Mouse (Mus musculus): Measurements from ENCODE around the gene Nr4a1.

The Nr4a1 gene

DNA sequence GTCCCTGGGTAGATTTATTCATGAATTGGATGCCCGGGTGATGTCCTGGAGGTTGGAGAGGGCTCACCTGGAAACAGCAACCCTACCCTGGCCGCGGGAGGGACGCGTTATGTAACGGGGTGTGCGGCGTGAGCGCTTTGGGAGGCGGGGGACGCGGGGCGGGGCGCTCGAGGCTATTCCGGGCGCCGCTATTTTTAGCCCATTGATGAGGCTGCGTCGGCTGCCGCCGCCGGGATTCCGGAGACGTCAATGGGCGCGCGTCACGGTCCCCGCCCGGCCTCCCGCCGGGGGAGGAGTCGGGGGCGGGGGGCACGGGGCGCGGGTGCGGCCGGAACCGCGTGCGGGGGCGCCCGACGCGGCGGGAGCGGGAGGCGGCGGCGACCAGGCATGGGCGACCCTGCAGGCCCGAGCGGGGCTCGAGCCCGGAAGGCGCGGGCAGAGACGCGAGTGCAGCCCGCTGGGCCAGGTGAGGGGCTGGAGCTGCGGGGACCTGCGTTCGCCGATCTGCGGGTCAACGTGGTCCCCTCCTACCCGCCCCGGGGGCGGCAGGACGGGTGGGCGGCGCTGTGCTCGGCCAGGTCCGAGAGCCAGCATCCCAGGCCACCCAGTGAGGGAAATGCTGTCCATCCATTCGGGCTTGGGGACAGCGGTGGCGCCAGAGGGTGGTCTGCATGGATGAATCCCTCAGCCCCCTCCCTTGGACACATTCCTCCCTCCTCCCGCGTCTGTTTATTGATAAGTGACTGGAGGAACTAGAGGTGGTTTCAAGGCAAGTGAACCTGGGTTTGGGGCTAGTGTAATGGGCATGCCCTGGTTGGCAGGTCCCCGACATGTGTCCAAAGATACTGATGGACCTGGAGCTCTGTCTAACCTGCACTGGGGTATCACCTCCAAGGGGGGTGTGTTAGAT is at the start of gene Nr4a1:
Nr4a1 (plus strand) TSS at position 384 of the 910 bp plus-strand sequence.
- DNase-seq (ENCODE audit: low spot score): peak; percentile 56

DNA sequence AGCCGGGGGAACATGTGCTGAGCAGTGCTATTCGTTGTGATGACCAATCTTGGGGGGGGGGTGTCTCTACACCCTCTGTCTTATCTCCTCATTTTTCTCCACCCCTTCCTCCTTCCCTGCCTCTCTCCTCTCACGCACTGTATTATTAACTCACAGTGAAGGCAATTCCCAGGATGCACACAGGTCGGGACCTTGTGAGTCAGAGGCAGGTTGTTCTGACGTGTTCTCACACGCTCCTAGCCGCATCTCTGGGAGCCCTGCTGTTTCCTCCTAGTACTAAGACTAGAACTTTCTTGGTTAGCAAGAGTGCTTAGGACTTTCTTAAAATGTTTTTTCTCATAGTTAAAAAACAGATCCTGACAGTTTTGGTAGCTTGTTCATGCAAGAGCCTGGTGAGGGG is 49.3 kb upstream of the Nr4a1 start:
- DNase-seq (ENCODE audit: low spot score): no peak

DNA sequence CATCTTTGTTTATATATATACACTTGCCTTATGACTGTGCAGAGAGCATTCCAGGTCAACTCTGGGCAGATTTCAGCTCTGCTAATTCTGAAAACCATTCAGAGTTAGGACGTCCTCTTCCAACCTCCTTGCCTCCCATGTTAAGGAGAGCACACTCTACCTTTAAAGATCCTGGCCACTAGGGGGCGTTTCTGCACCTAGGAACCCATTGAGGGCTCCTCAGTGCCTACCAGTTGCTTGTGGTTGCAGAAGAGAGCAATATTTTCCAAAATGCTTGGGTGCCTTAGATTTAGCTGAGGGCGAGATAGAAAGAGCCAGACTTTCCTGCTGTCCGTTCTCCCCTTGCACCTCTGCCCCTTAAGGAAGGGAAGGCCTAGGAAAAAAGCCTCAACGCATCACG is 43.8 kb upstream of the Nr4a1 start:
- DNase-seq (ENCODE audit: low spot score): no peak

DNA sequence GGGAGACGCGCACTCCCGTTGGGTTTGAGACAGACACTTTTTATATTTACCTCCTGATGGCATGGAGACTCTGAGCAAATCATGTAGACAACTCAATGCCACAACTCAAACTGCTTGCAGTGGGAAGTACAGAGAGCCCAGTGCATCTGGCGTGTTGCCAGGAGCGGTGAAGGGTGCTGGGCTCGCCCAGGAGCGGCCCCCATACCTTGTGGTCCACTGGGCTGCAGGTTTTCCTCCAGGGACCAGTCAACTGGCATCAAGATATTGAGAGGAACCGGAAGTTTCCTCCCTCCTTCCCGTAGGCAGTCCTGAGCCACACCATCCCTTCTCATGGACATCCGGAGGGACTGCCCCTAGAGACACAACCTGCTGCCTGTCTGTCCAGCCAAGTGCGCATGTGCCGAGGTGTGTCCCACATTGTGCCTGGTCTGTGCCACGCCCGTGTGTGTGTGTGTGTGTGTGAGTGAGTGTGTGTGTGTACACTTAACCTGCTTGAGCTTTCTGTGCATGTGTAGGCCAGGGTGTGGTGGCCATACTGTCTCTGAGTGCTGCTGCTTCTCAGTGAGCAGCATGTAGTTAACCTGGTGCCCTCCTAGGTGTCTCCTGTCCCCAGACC is 43.0 kb upstream of the Nr4a1 start:
- no peak for DNase-seq (ENCODE audit: low spot score)

DNA sequence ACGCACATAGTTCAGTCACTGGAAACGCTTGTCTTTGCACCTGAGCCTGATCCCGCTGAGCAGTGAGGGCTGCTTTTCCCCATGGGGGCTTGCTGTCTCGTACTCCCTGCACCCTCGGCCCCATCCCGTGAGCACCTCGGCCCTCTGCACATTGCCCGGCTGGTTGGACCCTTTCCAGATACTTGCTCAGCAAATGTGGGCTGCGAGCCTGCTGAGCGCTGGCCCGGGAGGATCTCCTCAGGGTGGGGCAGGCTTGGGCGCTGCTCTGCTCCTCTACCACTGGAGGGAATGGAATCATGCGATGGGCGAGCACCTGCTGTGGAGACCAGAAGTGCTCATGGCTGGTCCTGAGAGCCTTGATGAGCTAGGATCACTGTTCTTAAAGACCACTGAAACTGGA is 41.6 kb upstream of the Nr4a1 start:
- DNase-seq (ENCODE audit: low spot score): no peak

DNA sequence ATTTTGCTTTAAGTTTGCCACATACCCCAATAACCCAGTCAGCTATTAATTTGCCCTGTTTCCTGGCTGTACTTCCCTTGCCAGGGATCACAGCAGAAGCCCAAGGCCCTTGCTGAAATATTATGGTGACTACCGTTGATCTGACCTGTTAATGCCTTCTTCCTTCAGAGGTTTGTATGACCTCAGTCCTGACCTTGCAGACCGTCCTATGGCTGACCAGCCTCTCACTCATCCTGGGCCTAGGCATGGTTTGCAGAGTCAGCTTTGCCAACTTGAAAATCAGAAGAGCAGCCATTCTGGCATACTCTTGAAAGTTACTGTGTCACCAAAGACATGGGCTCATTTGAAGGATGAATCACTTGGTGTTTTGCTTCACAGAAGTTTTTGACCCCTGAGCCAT is 38.9 kb upstream of the Nr4a1 start:
- no peak for DNase-seq (ENCODE audit: low spot score)

DNA sequence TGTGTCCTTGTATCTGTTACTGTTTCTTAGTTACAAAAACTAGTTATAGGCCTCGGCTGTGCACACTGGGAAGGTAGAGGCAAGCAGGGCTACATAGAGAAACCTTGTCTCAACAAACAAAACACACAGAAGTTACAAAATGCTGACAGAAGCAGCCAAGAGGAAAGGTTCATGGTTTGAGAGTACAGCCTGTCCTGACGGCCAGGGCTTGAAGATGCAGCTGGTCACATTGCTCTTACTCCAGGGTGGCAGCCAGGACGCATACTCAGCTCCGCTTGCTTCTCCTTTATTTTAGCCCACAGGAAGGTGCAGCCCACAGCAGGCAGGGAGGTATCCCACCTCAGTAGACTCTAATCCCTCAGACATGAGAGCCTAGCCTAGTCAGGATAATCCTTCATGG is 38.0 kb upstream of the Nr4a1 start:
- no peak for DNase-seq (ENCODE audit: low spot score)

DNA sequence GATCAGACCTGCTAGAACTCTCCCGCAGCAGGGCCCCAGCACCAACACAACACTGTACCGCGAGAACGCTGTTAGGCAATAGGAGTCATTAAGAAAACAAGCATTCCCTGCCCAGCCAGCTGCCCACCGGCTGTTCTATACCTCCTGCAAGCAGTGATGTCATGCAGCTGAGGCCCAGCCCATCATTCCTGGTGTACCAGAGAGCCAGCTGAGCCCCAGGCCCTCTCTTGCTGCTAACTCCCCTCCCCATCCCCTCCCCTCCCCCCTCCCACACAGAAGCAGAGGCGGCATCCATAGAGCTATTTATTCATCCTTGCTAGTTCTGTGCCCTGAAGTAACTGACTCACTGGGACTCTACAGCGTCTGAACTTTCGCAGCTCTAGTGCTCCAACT is 33.2 kb upstream of the Nr4a1 start:
- no peak for DNase-seq (ENCODE audit: low spot score)

DNA sequence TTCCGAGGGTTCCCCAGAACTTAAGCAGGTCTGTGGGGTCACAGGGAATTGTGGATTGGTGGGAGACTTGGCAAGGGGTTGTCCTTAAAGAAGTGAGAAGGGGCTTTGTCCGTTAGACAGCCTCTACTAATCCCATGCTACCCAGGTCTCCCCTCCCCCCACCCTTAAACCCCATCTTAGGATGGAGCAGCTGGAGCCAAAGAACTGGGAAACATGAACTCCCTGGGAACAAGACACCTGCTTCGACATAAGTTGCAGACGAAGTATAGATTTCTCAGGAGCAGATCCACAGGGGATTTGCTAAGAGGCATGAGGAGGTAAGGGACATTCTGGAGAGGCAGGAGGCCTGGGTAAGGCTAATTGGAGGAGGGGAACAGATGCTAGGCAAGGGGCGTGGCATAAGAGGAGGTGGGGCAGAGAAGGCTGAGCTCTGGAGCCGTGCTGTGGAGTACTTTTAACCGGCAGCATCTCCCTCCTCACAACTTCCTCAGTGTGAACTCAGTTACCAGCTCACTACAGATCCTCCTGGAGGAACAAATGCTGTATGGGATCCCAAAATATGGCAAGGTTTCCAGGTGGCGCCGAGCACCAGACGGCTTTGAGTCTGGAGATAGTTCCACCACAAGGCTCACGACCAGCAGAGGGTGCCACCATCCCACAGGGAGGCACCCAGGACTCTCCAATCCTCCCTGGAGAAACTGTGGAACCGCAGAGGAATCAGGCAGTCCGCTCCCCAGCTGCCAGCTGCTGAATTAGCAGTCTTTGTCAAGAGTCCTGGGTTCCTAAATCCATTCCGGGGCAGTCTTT is 32.6 kb upstream of the Nr4a1 start:
- DNase-seq (ENCODE audit: low spot score): no peak

DNA sequence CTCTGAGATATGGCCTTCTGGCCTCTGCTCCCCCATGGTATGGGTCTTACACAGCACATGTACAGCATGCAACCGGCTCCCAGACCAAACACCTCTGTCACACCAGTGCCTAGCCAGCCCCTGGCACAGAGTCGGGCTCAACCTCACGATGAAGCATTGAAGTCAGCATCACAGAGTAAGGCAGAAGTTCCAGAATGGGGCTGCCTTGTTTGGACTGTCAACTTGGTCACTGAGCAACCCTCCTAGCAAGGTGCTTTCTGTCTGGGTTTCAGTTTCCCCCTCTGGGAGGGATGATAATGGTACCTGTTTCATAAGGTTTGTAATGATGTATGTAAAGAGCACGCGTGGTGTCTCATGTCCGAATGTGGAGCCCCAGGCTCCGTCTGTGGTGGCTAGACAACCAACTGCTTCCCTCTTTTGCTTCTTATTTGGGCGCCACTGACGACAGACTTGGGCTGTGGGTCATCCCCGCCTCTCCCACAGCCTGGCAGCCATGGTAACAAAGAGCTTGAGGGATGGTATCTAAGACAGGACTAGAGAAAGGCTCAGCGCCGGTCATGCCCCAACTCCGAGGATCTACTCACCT is 31.1 kb upstream of the Nr4a1 start:
- DNase-seq (ENCODE audit: low spot score): no peak

DNA sequence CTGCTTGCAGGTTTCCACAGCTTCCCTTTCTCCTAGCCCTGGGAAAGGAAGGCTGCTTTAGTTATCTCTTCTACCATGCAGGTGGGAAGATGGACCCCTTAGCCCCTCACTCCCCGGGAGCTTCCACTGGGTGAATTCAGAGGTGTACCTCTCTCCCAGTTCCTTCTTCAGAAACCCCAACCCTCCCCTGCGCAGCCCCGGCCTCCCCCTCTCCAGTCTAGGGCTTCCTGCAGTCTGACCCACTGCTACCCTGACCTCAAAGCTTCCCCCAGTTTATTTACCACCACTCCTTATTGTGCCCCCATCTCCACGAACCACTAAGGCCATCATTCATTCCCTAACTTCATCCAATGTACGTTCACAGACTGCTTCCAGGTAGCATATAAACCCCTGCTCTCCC is 30.5 kb upstream of the Nr4a1 start:
- DNase-seq (ENCODE audit: low spot score): no peak

DNA sequence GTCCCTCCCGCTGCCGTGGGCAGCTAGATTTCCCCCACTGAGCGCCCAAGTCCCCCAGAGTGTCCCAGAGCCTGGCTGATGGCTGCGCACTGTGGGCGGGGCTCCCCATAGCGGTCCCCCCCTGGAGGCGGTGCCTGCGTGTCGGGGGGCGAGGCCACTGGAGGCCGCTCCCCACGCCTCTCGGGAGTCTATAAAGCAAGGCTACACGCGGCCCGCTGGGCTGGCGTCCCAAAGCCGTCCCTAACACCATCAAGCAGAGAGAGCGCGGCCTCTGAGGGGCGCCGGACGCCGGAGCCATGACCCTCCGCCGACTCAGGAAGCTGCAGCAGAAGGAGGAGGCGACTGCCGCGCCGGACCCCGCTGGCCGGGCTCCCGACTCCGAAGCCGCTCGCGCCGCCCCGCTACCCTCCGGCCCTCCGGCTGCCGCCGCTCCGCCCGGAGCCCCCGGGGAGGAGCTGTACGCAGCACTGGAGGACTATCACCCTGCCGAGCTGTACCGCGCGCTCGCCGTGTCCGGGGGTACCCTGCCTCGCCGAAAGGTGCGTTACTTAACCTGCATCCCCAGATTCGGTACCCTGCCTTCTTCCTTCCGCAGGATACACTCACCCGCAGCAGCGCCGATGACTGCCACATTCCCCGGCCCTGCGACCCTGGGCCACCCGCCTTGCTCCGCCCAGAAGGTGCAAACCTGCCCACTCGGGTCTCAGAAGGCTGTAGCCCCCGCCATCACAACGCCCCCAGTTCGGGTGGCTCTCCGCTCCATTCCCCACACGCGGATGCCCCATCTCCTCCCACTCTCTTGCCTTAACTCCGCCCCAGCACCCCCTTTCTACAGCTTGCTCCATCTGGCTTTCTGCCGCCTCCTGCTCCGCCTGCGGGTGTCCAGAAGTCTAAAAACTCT is 29.8 kb upstream of the Nr4a1 start, which contains the start of gene Grasp:
Grasp (plus strand) TSS at position 183 of the 901 bp plus-strand sequence.
- DNase-seq (ENCODE audit: low spot score): peak; percentile 48

DNA sequence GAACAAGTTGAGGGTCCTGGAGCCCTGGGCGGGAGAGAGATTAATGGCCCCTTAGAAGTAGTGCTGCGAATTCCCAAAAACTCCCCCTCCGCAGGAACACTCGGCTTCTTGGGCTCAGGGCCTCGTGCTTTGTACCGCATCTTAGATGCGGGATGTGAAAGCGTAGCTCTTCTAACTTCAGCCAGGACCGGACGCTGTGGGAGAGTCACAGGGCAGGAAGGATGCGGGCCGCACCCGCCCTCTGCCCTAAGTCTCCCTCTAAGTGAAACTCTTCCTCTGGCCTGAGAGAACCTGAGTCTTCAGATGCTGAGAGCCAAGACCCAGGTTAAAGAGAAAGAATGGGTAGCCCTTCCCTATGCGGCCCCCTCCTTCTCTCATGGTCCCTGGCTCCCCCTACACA is 29.1 kb upstream of the Nr4a1 start:
- DNase-seq (ENCODE audit: low spot score): no peak

DNA sequence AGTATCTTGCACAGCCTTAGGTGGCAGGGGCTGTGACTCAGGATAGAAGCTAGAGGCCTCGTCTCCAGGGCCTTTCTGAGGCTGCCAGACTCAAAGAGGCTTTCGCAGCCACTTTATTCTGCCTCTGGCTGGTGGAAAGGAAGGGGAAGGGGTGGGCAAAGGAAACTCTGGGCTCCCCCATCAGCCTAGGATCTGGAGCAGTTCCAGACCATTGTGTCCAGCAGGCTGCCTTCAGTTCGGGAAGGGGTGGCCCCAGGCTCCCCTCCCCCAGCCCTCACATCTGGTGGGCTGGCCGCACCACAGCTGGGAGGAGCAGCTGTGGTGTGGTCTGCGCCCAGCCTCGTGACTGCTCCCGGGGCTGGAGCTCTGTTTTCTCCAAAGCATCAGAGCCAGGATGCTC is 26.1 kb upstream of the Nr4a1 start:
- no peak for DNase-seq (ENCODE audit: low spot score)

DNA sequence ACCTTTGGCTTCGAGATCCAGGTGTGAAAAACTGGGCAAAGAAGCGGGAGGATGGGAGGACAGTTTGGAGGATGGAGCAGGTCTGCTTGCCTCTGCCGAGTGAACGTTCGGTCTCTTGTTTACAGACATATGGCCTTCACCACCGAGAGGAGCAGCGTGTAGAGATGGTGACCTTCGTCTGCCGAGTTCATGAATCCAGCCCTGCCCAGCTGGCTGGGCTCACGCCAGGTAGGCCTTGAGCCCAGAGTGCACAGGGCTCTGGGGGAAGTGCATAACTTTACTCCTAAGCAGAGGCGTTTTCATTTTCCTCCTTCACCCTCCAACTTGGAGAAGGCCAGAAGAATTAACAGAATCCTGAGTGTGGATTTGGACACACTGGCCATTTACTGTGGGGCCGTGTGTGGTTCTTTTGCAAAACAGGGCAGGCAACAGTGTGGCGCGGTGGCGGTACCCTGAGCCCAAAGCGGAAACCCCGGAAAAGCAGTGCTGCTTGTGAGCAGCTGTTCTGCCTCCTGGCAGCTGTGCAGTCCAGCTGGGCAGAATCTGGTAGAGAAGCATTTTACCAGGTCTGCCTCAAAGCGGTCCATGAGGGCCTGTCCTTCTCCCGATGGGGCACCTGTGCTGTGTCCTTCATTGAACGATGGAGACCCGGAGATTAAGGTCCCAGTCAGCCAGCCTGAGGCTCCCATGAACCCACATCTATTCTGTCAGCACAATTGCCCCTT is 25.0 kb upstream of the Nr4a1 start:
- no peak for DNase-seq (ENCODE audit: low spot score)

DNA sequence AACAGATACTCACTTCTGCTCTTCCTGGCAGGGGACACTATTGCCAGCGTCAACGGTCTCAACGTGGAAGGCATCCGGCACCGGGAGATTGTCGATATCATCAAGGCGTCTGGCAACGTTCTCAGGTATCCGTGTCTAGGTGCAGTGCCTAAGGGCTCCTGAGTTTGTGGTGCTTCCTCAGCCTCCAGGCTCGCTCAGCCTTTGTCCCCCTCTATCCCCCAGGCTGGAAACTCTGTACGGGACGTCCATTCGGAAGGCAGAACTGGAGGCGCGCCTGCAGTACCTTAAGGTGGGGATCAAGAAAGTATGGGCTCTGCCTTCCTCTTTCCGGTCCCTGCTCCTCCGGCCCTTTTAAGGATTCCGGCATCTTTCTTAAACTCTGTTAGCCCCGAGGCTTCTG is 23.6 kb upstream of the Nr4a1 start:
- no peak for DNase-seq (ENCODE audit: low spot score)

DNA sequence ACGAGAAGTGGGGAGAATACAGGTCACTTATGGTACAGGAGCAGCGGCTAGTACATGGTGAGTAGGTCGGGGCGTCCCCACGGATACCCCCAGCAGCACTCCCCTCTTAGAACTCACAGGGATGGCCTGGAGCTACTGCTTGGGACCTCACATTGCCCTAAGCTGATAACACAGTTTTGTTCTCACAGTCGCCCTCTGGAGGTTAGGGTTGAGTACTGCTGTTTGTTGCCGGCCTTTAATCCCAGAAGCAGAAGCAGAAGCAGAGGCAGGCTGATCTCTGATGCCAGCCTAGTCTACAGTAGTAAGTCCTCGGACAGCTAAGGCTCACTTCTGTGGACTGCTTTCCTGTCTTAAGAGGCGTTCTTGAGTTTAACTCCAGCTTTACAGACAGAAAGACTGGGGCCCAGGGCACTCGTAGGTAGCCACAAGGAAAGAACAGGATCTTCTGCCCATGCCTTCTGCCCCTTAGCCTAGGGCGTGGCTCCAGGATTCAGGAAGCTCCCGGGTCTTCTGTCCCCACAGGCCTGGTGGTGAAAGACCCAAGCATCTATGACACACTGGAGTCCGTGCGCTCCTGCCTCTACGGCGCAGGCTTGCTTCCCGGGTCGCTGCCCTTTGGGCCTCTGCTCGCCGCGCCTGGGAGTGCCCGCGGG is 22.9 kb upstream of the Nr4a1 start:
- DNase-seq (ENCODE audit: low spot score): no peak

DNA sequence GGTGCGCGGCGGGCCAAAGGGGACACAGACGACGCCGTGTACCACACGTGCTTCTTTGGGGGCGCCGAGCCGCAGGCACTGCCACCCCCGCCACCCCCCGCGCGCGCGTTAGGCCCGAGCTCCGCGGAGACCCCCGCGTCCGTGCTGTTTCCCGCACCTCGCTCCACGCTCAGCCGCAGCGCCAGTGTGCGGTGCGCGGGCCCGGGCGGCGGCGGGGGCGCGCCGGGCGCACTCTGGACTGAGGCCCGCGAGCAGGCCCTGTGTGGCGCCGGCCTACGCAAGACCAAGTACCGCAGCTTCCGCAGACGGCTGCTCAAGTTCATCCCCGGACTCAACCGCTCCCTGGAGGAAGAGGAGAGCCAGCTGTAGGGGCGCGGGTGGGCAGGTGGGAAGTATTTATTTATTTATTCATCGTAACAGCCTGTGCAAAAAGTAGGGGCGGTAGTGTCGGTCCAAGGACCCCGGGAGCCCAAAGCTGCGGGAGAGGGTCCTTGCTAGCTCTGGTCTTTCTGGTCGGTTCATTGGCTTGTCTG is 22.4 kb upstream of the Nr4a1 start:
- DNase-seq (ENCODE audit: low spot score): no peak

DNA sequence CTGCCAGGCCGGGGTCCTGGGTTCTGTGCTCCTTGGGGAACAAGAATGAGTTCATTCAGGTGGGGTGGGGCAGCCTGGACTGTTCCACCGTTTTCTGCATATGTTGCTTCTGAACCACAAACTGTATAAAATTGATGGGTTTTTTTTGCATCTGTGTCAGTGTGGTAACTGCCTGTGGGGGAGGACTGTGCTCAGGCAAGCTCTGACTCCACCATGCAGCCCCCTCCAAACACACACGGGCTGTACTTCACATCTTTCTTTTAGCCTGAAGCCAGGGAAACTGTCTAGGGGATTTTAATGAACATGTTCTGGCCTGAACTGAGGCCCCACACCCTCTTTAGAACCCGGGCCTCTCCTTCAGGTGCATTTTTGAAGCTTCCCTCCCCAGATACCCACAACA is 21.5 kb upstream of the Nr4a1 start:
- DNase-seq (ENCODE audit: low spot score): no peak

DNA sequence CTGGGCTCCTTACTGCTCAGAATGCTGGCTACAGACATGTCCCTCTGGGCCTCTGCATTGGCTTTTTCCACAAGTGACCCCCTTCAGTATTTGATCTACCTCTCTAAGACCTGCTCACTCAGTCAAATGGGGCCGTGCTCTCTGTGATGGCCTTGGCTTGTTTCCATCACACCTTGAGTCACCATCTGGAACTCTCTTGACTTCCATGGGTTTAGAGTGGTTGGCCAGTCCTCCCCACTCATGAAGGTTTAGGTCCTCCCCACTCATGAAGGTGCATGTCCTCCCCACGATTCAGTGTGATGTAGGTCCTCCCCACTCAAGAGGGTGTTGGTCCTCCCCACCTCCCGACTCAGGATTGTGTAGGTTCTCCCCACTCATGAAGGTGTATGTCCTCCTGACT is 20.9 kb upstream of the Nr4a1 start:
- no peak for DNase-seq (ENCODE audit: low spot score)

Data from spleen, adult 12 weeks (tissue).